Mouse (Mus musculus) left cerebral cortex, postnatal 14 days (tissue): ENCODE results near the gene Ddx20. TPM values are rescaled to one million over a fixed set of nuclear protein-coding genes. Genes with fewer than 3 reads are reported as not detected.

Source experiments
- total RNA-seq, 2 experiments: library from RNA; stranded (reverse); gene quantifications; 2 replicates each; pipeline ENCODE4 v1.2.3; 2021

Ddx20 gene
- total RNA-seq, 2 experiments from 2014 or later, result 11.1 to 11.4 TPM

Other genes with a start within 250 kb of the Ddx20 start
- gene Kcnd3, start 235.2 kb downstream of the Ddx20 start, total RNA-seq, result 10 to 100 TPM; 33.6 to 40.8 TPM
- 100 to 1,000 TPM in 1 of 2 experiments, 10 to 100 TPM in 1; 75.4 to 105 TPM for gene Inka2, start 17.0 kb upstream of the Ddx20 start, total RNA-seq
- gene Rap1a, start 113.8 kb upstream of the Ddx20 start, total RNA-seq, result 10 to 100 TPM; 76.5 to 84.1 TPM
- gene Adora3, start 183.3 kb upstream of the Ddx20 start, total RNA-seq, result under 1 TPM; 0.74 to 0.83 TPM
- under 1 TPM in 1 of 2 experiments, not detected in 1; 0.35 TPM for gene Tmigd3, start 183.3 kb upstream of the Ddx20 start, total RNA-seq
- gene I830077J02Rik, start 245.1 kb upstream of the Ddx20 start, total RNA-seq, result 1 to 10 TPM in 1 of 2 experiments, under 1 TPM in 1; 0.95 to 1.6 TPM